Mouse (Mus musculus): Measurements from ENCODE around the gene Grm3.

DNA sequence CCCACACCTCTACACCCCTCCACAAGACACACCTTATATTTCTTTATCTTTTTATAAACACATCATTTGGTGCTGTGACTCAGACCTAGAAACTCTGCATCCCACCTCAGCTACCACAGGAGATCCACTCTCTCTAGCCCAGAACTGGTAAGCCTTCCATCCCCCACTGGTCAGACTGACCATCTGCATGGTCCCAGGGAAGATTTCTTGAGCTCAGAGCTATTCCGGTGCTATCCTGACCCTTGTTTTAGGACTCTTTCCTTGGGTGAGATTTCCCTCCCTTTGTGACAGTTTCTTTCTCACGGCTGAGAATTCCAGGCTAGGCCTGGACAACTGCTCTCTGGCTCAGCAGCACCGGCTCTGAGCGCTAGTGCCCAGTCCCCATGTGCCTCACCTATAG lies 227.7 kb downstream of the Grm3 start:
- no peak for TF ChIP-seq MAX (IDR thresholded peaks at IDR 0.05)
- no peak for TF ChIP-seq CTCF (IDR thresholded peaks at IDR 0.05; ENCODE audit: control insufficient read depth, insufficient read depth, insufficient read length)
- TF ChIP-seq MYOD1 (IDR thresholded peaks at IDR 0.05; ENCODE audit: control insufficient read depth, insufficient read length, low read depth), result no peak
- TF ChIP-seq USF1 (IDR thresholded peaks at IDR 0.05; ENCODE audit: low read depth), result no peak
- no peak for TF ChIP-seq CEBPB (IDR thresholded peaks at IDR 0.05; ENCODE audit: low read depth)
